Mouse (Mus musculus) ES-E14 (cell line): ENCODE measurements at regions not wholly inside any gene's neighbourhood (a gene's known extent, or its start where the extent isn't known, plus 50 kb on each side); places are given as distances from the start of the nearest gene placed in this dataset.

Source experiments
- MAFK ChIP-seq: IDR thresholded peaks from 2 replicates; pipeline ENCODE4 v1.6.1; 2014; ENCODE audit warnings: mild to moderate bottlenecking, low read depth, low read length, inconsistent platforms; ENCODE audit not compliant: insufficient read depth
- ZC3H11A ChIP-seq: IDR thresholded peaks from 2 replicates; pipeline ENCODE4 v1.6.1; 2012; ENCODE audit warnings: low read depth, mild to moderate bottlenecking, inconsistent platforms, low read length, borderline replicate concordance

GRCm38 (mm10) chr2:8964952-8965668, 915.9 kb upstream of the 4930412O13Rik start:
- no peak for TF ChIP-seq ZC3H11A
- TF ChIP-seq MAFK: no peak
